Mouse (Mus musculus): ENCODE results near the gene BC025920.

BC025920 gene

GRCm38 (mm10) chr10:81605974-81606751, at the start of gene BC025920:
TSS of gene BC025920 (plus strand) at chr10:81606270.
- ChIA-PET CTCF (interaction anchor here in 2 of 4 experiments (0.8 to 4.9 kb wide), 8 partner anchors 12 to 1754 kb away, joined by 3 to 97 read pairs (median 6); partner anchors contain the start of genes D10Wsu102e (in 1 of the 2) and Tle2 (in 1 of the 2)), POLR2A (interaction anchor here in 3 of 4 experiments (0.7 to 2.5 kb wide), 13 partner anchors 9 to 98 kb away, joined by 3 to 7 read pairs (median 4); partner anchors contain the start of gene Aes (in 1 of the 3))

- ChIA-PET POLR2A (interaction anchor here in 2 of 4 experiments (0.6 to 1.8 kb wide), 7 partner anchors 8 to 1067 kb away, joined by 3 to 9 read pairs (median 3); partner anchors contain the start of genes 1190007I07Rik (in 1 of the 2) and Gna15 (in 1 of the 2)), CTCF (interaction anchor here (0.6 to 9.2 kb wide), 24 partner anchors 8 to 449 kb away, joined by 3 to 175 read pairs (median 4); partner anchors contain the start of genes Gna11 (in 1 of the 4), Ncln (in 1 of the 4) and Pip5k1c (in 1 of the 4))
Observed at GRCm38 (mm10) chr10:81556282-81556681, 49.8 kb upstream of the BC025920 start.

- POLR2A ChIA-PET = interaction anchor here in 3 of 4 experiments (0.7 to 1.5 kb wide), 5 partner anchors 14 to 329 kb away, joined by 3 to 13 read pairs (median 3); no protein-coding TSS in a partner anchor
Observed at GRCm38 (mm10) chr10:81557491-81557890, 48.6 kb upstream of the BC025920 start.

GRCm38 (mm10) chr10:81559163-81559626, 46.9 kb upstream of the BC025920 start, which contains the start of gene Aes:
TSS of gene Aes (plus strand) at chr10:81559488.
- ChIA-PET CTCF (interaction anchor here (0.5 to 8.8 kb wide), 11 partner anchors 8 to 463 kb away, joined by 3 to 158 read pairs (median 4); partner anchors contain the start of gene Pip5k1c (in 1 of the 4)), POLR2A (interaction anchor here in 3 of 4 experiments (0.5 to 5.7 kb wide), 12 partner anchors 8 to 1755 kb away, joined by 3 to 27 read pairs (median 4); partner anchors contain the start of genes BC025920 (in 1 of the 3) and Tle2 (in 1 of the 3))

More at GRCm38 (mm10) chr10:81557491-81557890, 48.6 kb upstream of the BC025920 start:
- CTCF ChIA-PET = interaction anchor here in 3 of 4 experiments (0.5 to 2.6 kb wide), 8 partner anchors 13 to 532 kb away, joined by 3 to 8 read pairs (median 4); partner anchors contain the start of gene Diras1 (in 1 of the 3)

- ChIA-PET CTCF (interaction anchor here (0.5 to 8.8 kb wide), 15 partner anchors 8 to 565 kb away, joined by 3 to 158 read pairs (median 5); partner anchors contain the start of genes Gna11 (in 1 of the 4) and Pip5k1c (in 1 of the 4)), POLR2A (interaction anchor here in 3 of 4 experiments (0.5 to 5.7 kb wide), 22 partner anchors 8 to 1755 kb away, joined by 3 to 27 read pairs (median 4); partner anchors contain the start of genes BC025920 (in 1 of the 3), Ncln (in 1 of the 3) and Tle2 (in 1 of the 3))
Observed at GRCm38 (mm10) chr10:81559627-81560539, 46.2 kb upstream of the BC025920 start.

- CTCF ChIA-PET = interaction anchor here (0.5 to 8.8 kb wide), 17 partner anchors 8 to 1187 kb away, joined by 3 to 158 read pairs (median 3); partner anchors contain the start of gene Gna11 (in 1 of the 4)
- POLR2A ChIA-PET = interaction anchor here (0.6 to 5.7 kb wide), 19 partner anchors 9 to 471 kb away, joined by 3 to 27 read pairs (median 4); partner anchors contain the start of genes BC025920 (in 1 of the 4), Cactin (in 1 of the 4) and Ncln (in 1 of the 4)
Observed at GRCm38 (mm10) chr10:81560719-81561459, 45.2 kb upstream of the BC025920 start.

GRCm38 (mm10) chr10:81562411-81562810, 43.7 kb upstream of the BC025920 start:
- POLR2A ChIA-PET = interaction anchor here in 3 of 4 experiments (0.6 to 5.7 kb wide), 11 partner anchors 8 to 633 kb away, joined by 3 to 27 read pairs (median 6); partner anchors contain the start of gene Tle2 (in 1 of the 3)
- CTCF ChIA-PET = interaction anchor here in 3 of 4 experiments (0.7 to 8.8 kb wide), 4 partner anchors 10 to 42 kb away, joined by 3 to 158 read pairs (median 16); no protein-coding TSS in a partner anchor

GRCm38 (mm10) chr10:81563481-81563880, 42.6 kb upstream of the BC025920 start:
- POLR2A ChIA-PET = interaction anchor here in 3 of 4 experiments (0.6 to 5.7 kb wide), 13 partner anchors 9 to 152 kb away, joined by 3 to 27 read pairs (median 4); partner anchors contain the start of genes Gna11 (in 2 of the 3) and Tle2 (in 1 of the 3)
- CTCF ChIA-PET = interaction anchor here (0.6 to 8.8 kb wide), 17 partner anchors 8 to 268 kb away, joined by 3 to 158 read pairs (median 9); no protein-coding TSS in a partner anchor

- ChIA-PET CTCF (interaction anchor here (0.6 to 8.8 kb wide), 25 partner anchors 9 to 275 kb away, joined by 3 to 158 read pairs (median 7); partner anchors contain the start of gene BC025920 (in 1 of the 4)), POLR2A (interaction anchor here (0.6 to 2.7 kb wide), 30 partner anchors 8 to 272 kb away, joined by 3 to 23 read pairs (median 4); partner anchors contain the start of genes Gna11 (in 2 of the 4), Tle2 (in 2 of the 4), BC025920 (in 1 of the 4) and Cactin (in 1 of the 4))
Observed at GRCm38 (mm10) chr10:81564216-81564615, 41.9 kb upstream of the BC025920 start.

GRCm38 (mm10) chr10:81564734-81565133, 41.3 kb upstream of the BC025920 start:
- POLR2A ChIA-PET = interaction anchor here (0.6 to 2.7 kb wide), 36 partner anchors 8 to 610 kb away, joined by 3 to 23 read pairs (median 4); partner anchors contain the start of genes Tle2 (in 2 of the 4), Tle6 (in 2 of the 4), BC025920 (in 1 of the 4) and Cactin (in 1 of the 4)
- CTCF ChIA-PET = interaction anchor here (0.5 to 8.8 kb wide), 36 partner anchors 9 to 546 kb away, joined by 3 to 158 read pairs (median 4); partner anchors contain the start of genes Tle2 (in 2 of the 4), BC025920 (in 1 of the 4), Gna15 (in 1 of the 4) and Tle6 (in 1 of the 4)

- ChIA-PET POLR2A (interaction anchor here (0.6 to 2.7 kb wide), 39 partner anchors 9 to 610 kb away, joined by 3 to 23 read pairs (median 4); partner anchors contain the start of genes Tle6 (in 2 of the 4), BC025920 (in 1 of the 4), Cactin (in 1 of the 4) and Gm10778 (in 1 of the 4)), CTCF (interaction anchor here (0.5 to 8.8 kb wide), 39 partner anchors 9 to 1565 kb away, joined by 3 to 158 read pairs (median 4); partner anchors contain the start of genes Tle2 (in 2 of the 4), Gna15 (in 1 of the 4) and Tle6 (in 1 of the 4))
Observed at GRCm38 (mm10) chr10:81565257-81566228, 40.5 kb upstream of the BC025920 start.

GRCm38 (mm10) chr10:81568381-81569191, 37.5 kb upstream of the BC025920 start:
- ChIA-PET POLR2A (interaction anchor here in 2 of 4 experiments (0.7 to 3.3 kb wide), 4 partner anchors 8 to 107 kb away, joined by 3 to 26 read pairs (median 3); partner anchors contain the start of gene Aes (in 1 of the 2)), CTCF (interaction anchor here in 3 of 4 experiments (0.5 to 5.2 kb wide), 6 partner anchors 8 to 66 kb away, joined by 3 to 82 read pairs (median 5); no protein-coding TSS in a partner anchor)
